Mouse (Mus musculus) heart, adult 2 months (tissue): ENCODE data around the gene Recql. TPM values are rescaled to one million over a fixed set of nuclear protein-coding genes. Genes with fewer than 3 reads are reported as not detected.
A peak's percentile ranks its signal among the peaks of the same experiment; 100 is the strongest.

Experiments
- DNase-seq, 2 experiments: peaks; one replicate each; pipeline ENCODE4 v3.0.0; 2021
- H3K27ac ChIP-seq: fragments of 200-600 bp; 2 replicates; pipeline ENCODE4 v1.8.1; 2022
- H3K27me3 ChIP-seq: fragments of 200-500 bp; 2 replicates; pipeline ENCODE4 v1.6.1; 2012; ENCODE audit warnings: mild to moderate bottlenecking, low read length, inconsistent platforms, mixed read lengths; ENCODE audit not compliant: control insufficient read depth, insufficient read depth
- H3K36me3 ChIP-seq: fragments of 200-500 bp; 2 replicates; pipeline ENCODE4 v1.6.1; 2012; ENCODE audit warnings: low read length, inconsistent platforms; ENCODE audit not compliant: control insufficient read depth, insufficient read depth
- H3K4me1 ChIP-seq: fragments of 200-500 bp; 2 replicates; pipeline ENCODE4 v1.6.1; 2011; ENCODE audit warnings: low read length; ENCODE audit not compliant: control insufficient read depth, insufficient read depth
- H3K4me3 ChIP-seq: fragments of 200-600 bp; 2 replicates; pipeline ENCODE4 v1.8.1; 2022
- H3K79me2 ChIP-seq: fragments of 200-500 bp; replicated peaks from 2 replicates; pipeline ENCODE4 v1.6.1; 2012; ENCODE audit warnings: mild to moderate bottlenecking, inconsistent platforms, low read length, moderate library complexity, mixed read lengths; ENCODE audit not compliant: control insufficient read depth, insufficient read depth
- H3K9ac ChIP-seq: fragments of 200-500 bp; 2 replicates; pipeline ENCODE4 v1.6.1; 2012; ENCODE audit warnings: low read depth, mild to moderate bottlenecking, control low read depth, inconsistent platforms, low read length, mixed read lengths
- CTCF ChIP-seq: fragments of 200-600 bp; IDR thresholded peaks from 2 replicates; pipeline ENCODE4 v1.8.1; 2022; ENCODE audit warnings: antibody characterized with exemption, mild to moderate bottlenecking, moderate library complexity
- EP300 ChIP-seq: fragments of 200-500 bp; IDR thresholded peaks from 2 replicates; pipeline ENCODE4 v1.6.1; 2011; ENCODE audit warnings: low read depth, low read length, control low read depth; ENCODE audit not compliant: insufficient read depth
- POLR2A ChIP-seq: fragments of 200-500 bp; IDR thresholded peaks from 2 replicates; pipeline ENCODE4 v1.6.1; 2011; ENCODE audit warnings: mild to moderate bottlenecking, low read depth, low read length, control low read depth; ENCODE audit not compliant: insufficient read depth
- WGBS: fragments of 180-500 bp; shearing (Covaris S2); methylation state at CpG from one replicate; pipeline ENCODE4 v1.1.7; 2018; 5-methylcytosine and 5-hydroxymethylcytosine counted together
- intact Hi-C: fragments of 180-260 bp; cut with DNase I; formaldehyde crosslinking; loops from one replicate; pipeline ENCODE4 v1.15.1; 2025
- polyA plus RNA-seq: library from polyadenylated mRNA; depleted of rRNA; stranded (reverse); fragments of >200 nt; gene quantifications from 2 replicates; pipeline ENCODE4 v1.2.3, GENCODE M21; 2012
- total RNA-seq, 2 experiments: library from RNA; stranded (reverse); gene quantifications; 2 replicates each; pipeline ENCODE4 v1.2.3; 2021

Gene Recql
- total and polyA plus RNA-seq, 3 experiments = 2.3 to 8.4 (median 6.9) TPM

DNA sequence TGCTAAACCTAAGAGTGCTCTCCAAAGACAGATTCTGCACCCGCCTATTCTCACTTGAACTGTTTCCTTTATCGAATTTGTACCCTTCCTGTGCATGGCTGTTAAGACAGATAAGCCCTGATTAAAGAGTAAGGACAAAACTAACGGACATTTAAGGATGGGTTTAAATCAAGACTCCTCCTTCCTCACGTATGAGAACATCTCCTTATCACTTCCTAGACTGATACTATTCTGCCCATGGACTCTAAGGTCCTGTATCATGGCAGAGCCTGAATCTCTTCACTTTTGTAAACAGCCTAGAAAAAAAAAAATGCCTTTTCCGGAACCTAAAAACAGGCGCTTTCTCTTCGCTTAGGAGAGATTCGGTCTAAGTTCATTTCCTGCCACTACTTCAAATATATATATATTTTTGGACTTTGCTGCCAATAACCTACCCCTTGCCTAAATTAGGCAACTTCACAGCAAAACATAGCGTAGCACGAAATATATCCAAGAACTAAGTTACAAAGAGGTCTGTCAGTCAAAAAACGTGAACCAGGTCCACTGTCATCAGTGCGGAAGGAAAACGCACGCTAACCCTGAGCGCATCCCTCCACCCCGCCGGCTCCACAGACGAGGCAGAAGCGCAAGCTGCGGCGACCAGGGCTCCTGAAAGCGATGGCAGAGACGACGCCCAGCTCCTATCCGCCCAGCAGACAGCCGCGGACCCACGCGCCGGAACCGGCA lies 439 bp downstream of the Recql start:
- H3K27ac ChIP-seq = peak overlapping the region; percentile 64
- peak overlapping the region; percentile 78 for H3K4me3 ChIP-seq
- 2% methylated on average over 31 of the region's 31 CpGs for WGBS
- peaks cover 5% of the 10 kb centered on the region for H3K79me2 ChIP-seq
- H3K36me3 ChIP-seq = no peaks in the 10 kb centered on the region
- peak overlapping the region; percentile 85 for H3K9ac ChIP-seq
- TF ChIP-seq EP300 = no peak
- TF ChIP-seq CTCF = no peak
- no peak for TF ChIP-seq POLR2A
- H3K27me3 ChIP-seq = no peaks in the 10 kb centered on the region
- peaks cover 3% of the 10 kb centered on the region; the same call in 1 of the 2 replicates for H3K4me1 ChIP-seq
- DNase-seq = no peak
- intact Hi-C loops = loop anchor here (2.0 to 5.0 kb wide), 2 partner anchors 40 to 131 kb away; no protein-coding TSS in a partner anchor

DNA sequence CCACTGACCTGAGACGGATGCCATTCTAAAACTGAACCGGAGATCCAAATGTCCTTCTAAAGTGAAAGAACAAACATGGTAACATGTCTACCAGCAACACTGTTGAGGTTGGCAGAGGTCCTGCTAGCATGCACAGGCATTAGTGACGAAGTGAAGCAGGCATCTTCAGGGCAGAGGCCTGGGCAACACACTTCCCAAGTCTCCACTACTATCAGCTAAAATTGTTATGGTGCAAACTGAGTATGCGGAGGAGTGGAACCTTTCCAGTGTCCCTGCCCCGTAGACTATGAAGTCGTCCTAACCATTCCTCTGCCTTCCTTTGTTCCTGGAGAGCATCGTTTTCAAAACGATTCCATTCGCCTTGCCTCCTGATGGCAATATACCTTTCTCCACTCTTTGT lies 2.4 kb downstream of the Recql start:
- Histone ChIP-seq H3K79me2 (peaks cover 3% of the 10 kb centered on the region), H3K4me1 (peaks cover 3% of the 10 kb centered on the region; the same call in 1 of the 2 replicates), H3K27me3 (no peaks in the 10 kb centered on the region), H3K36me3 (no peaks in the 10 kb centered on the region), H3K9ac (no peak overlapping the region), H3K4me3 (no peak overlapping the region), H3K27ac (no peak overlapping the region)
- intact Hi-C loops = no loop called here
- DNase-seq = no peak
- TF ChIP-seq EP300 = no peak
- no peak for TF ChIP-seq CTCF
- no peak for TF ChIP-seq POLR2A
- WGBS = 86% methylated on average over 9 of the region's 9 CpGs

DNA sequence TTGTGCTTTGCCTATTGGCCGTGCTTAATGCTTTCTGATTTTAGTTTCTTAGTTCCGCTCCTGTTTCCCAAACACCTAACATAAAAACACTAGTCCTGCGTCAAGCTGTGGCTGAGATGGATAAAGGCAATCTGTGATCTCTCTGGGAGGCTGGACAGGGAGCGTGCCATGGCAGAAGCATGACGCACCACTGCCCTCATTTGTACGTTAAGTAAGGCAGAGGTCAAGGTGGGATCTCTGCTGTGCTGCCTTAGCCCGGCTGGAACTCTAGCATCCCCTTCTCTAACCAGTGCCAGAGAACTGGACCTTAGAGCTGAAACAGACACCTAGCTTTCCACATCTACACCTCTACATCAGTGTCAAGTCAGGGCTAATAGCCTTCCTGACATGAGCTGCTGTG lies 5.3 kb downstream of the Recql start:
- Histone ChIP-seq H3K79me2 (no peaks in the 10 kb centered on the region), H3K9ac (no peak overlapping the region), H3K4me3 (no peak overlapping the region), H3K27ac (no peak overlapping the region), H3K36me3 (no peaks in the 10 kb centered on the region), H3K27me3 (no peaks in the 10 kb centered on the region), H3K4me1 (peaks cover 1% of the 10 kb centered on the region; the same call in 1 of the 2 replicates)
- TF ChIP-seq EP300 (no peak), CTCF (no peak), POLR2A (no peak)
- intact Hi-C loops = loop anchor here (2.0 kb wide), 1 partner anchor 375 kb away; the partner anchor contains the start of gene Cmas
- WGBS = 87% methylated on average over 7 of the region's 7 CpGs
- DNase-seq = no peak

DNA sequence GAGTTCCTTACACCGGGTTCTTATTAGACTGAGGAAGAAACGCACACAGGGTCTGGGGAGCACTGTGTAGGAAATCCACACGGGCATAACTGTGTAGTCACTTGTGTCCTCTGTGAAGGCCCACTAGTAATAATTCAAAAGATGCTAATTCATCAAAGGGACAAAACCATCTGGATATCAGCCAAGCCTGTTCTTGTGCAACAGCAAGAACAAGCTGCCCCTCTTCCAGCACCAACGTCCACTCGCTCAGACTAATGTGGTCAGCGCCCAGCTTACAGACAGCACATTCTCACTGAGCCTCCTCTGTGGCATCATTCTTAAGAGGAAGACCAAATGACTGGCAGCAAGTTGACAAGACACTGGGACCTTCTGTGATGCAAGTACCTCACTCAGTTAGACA lies 6.9 kb downstream of the Recql start:
- no peak overlapping the region for H3K9ac ChIP-seq
- TF ChIP-seq EP300 = no peak
- no peak for TF ChIP-seq CTCF
- TF ChIP-seq POLR2A = no peak
- no peak overlapping the region for H3K4me3 ChIP-seq
- WGBS = 81% methylated on average over 6 of the region's 6 CpGs
- no peaks in the 10 kb centered on the region for H3K4me1 ChIP-seq
- H3K79me2 ChIP-seq = no peaks in the 10 kb centered on the region
- no peaks in the 10 kb centered on the region for H3K36me3 ChIP-seq
- intact Hi-C loops = no loop called here
- DNase-seq = no peak
- no peak overlapping the region for H3K27ac ChIP-seq
- H3K27me3 ChIP-seq = no peaks in the 10 kb centered on the region

DNA sequence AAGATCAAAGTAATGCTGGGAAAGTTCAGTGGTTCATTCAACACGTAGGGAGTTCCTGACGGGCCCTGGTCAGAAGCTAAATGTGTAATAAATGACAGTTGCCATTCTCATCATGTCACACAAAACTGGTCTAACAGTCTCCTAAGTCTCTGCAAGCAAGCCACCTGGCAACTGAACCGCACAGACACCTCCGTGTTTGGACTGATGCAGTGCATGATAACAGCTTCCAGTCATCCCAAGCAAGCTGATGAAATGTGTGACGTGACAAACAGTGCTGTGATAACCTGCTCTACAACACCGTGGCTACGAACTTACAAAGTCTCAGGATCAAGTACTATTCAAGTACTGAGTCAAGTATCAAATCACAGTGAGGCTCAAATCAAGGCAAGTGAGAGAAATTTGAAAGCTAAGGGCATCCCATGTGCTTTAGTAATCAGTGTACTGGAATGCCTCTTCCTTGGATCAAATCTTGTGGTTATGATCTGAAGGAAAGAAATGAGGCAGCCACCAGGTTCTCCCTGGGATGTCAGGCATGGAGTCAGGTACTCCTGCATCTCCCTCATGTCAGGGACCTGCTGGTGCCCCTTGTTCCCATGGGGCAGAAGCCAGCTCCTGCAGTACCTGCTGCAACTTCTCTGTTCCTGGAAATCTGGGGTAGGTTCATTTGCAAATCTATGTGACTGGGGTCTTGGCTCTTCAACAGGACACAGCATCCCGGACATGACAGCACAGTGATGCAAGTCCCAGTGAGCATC lies 8.1 kb downstream of the Recql start:
- Histone ChIP-seq H3K4me3 (no peak overlapping the region), H3K27me3 (no peaks in the 10 kb centered on the region), H3K79me2 (no peaks in the 10 kb centered on the region), H3K36me3 (no peaks in the 10 kb centered on the region), H3K4me1 (no peaks in the 10 kb centered on the region), H3K27ac (no peak overlapping the region), H3K9ac (no peak overlapping the region)
- 84% methylated on average over 8 of the region's 8 CpGs for whole genome bisulfite sequencing
- TF ChIP-seq CTCF = no peak
- TF ChIP-seq EP300 = no peak
- no peak for TF ChIP-seq POLR2A
- DNase-seq = no peak
- intact Hi-C loops = no loop called here

DNA sequence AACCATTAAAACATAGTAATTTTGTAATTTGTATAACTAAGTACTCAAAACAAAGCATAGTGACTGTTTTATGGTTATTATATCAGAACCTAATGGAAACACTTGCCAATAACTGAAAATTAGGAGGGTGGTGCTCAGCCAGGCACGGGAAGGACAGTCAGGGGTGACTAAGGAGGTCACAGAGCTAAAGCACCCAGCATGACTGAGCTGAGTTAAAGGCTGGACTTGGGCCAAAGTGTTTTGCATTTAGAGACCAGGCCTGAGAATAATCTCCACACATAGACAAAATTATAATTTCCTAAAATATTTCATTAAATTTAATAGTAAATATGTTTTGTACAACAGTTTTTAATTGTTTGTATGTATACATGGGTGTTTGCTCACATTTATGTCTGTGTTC lies 9.8 kb downstream of the Recql start:
- no peak overlapping the region for H3K9ac ChIP-seq
- intact Hi-C loops = no loop called here
- H3K36me3 ChIP-seq = no peaks in the 10 kb centered on the region
- TF ChIP-seq POLR2A (no peak), CTCF (no peak), EP300 (no peak)
- H3K79me2 ChIP-seq = no peaks in the 10 kb centered on the region
- H3K27ac ChIP-seq = no peak overlapping the region
- H3K4me3 ChIP-seq = no peak overlapping the region
- 49% methylated on average over 1 of the region's 1 CpGs for WGBS
- H3K4me1 ChIP-seq = no peaks in the 10 kb centered on the region
- H3K27me3 ChIP-seq = no peaks in the 10 kb centered on the region
- DNase-seq = no peak
